Mouse (Mus musculus) thymus, postnatal 4 days (tissue): ENCODE data around the gene Bckdha.
A peak's percentile ranks its signal among the peaks of the same experiment; 100 is the strongest.

ENCODE experiments used
- DNase-seq: peaks from one replicate; pipeline ENCODE4 v3.0.0; 2021

Gene Bckdha

DNA sequence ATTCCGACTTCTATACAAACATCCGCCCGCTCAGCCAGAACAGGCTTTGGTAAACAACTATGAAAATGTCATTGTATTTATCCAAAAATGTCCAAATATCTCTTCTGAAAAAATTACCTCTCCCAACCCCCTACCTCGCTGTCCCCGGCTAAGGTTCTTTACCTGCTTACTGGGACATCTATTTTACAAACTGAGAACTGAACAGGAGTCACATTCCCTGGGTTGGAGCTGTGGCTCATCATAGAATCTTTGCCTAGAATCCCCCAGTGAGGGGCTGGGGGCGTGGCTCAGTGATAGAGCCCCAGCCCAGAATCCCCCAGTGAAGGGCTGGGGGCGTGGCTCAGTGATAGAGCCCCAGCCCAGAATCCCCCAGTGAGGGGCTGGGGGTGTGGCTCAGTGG is 47.3 kb downstream of the Bckdha start:
- DNase-seq, result no peak

DNA sequence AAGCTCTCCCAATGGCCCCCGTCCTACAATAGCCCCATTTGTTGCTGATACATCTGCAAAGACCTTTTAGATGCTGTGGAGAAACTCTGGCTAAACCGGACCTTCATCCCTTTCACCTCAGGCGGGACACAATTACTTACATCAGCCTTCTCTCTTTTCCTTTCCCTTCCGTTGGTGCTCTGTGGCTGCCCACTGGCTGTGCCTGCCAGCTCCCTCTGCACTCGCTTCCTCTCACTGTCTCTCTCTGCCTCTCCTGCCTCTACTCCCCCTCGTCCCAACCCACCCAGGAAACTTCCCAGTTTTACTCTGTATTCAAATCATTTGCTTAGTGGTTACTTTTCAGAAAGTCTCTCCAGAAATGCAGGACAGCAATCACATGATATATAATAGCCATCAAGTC is 48.7 kb downstream of the Bckdha start:
- no peak for DNase-seq

DNA sequence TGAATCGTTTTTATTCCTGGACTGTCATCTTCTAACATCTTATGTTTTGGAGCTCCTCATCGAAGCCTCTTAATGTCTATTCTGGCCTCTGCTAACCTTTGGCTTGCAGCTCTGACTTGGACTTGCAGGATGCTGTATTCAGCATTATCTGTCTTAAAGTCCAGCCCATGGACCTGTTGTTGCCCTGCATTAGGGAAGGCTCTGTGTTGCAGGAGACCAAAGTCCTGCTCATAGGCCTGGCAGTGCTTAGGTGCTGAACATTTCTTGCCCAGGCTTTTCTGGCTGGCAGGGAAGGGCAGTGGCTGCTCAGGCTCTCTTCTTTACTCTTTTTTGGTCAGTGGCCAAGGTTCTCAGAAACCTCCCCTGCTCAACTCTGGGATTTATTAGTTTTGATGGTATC is 51.6 kb downstream of the Bckdha start:
- no peak for DNase-seq

DNA sequence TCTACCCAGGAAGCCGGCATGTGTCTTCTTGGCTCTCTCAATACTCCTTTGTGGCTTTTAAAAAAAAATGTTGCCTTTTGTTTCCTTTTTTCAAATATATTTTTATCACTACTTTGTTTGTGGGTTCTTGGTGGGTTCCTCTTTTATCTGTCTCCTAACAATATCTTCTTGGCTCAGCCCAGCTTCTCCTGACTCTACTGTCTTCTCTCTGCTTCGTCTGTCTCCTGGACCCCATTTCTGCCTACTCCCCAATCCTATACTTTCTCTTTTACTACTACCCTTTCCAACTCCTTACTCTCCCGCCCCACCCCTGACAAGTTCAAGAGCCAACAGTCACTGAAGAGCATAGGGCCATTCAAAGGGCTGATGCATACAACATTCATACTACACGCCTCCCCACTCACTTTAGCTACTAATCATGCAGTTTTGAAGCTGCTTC is 52.1 kb downstream of the Bckdha start:
- DNase-seq, result no peak

DNA sequence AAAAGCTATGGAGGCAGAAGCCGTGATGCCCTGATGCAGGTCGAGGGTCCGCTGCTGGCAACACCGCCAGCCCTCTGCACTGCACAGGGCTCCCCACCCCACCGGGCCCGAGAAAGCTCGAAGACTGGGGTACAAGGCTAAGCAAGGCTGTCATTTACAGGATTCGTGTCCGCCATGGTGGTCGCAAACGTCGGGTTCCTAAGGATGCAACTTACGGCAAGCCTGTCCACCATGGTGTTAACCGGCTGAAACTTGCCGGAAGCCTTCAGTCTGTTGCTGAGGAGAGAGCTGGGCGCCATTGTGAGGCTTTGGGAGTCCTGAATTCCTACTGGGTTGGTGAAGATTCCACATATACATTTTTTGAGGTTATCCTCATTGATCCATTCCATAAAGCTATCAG is 57.4 kb downstream of the Bckdha start:
- DNase-seq, result no peak

DNA sequence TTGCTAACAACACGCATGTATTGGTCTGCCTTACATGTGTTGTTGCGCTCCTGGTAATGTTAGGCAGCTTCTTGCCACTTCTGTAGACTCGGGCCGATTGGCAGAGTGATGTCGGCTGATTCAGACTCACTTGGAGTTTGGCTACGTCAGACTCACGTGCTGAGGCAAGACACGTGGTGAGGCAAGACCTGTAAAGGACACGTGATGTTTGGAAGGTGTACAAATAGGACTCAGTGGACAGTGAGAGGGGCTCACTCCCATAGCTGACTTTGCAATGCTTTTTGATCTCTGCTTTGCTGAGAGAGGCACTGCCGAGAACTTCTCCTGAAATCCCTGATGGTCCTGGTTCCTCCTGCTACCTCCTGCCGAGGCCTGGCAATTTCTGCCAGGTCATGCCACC is 58.1 kb downstream of the Bckdha start:
- DNase-seq, result no peak

DNA sequence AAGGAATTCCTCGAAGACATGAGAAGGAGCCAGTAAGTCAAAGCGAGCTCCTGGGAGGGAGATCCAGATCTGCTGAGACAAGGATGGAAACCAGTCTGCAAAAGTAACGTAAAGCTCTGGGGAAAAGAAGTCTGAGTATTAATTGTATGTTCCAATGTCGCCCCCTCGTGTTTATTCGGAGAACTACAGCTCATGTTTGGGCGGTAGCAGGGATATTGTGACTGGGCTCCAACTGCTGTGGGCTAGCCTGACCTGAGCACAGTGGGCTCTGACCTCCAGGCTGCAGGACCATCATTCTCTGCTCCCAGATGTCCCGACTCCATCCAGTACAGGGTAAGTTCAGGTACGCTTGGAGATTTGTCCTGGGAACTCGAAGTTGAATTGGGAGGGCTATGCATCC is 59.1 kb downstream of the Bckdha start:
- peak; percentile 84 for DNase-seq

DNA sequence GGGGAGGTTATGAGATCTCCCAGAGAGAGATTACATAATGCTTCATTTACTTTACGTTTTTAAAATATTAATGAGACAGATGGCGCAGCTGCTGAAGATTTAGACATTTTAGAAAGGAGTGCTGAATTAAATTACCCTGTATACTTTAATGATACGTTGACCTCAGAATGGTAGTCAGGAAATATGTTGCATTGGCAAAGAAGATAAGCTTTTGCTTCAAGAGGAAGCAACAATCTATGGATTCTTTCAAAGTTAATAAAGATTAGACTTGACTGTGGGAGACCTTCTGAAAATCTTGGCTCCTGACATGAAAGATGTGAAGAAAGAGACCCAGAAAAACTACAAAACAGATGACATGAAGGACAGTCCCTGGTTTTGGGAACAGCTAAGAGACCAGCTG is 64.9 kb downstream of the Bckdha start:
- DNase-seq, result no peak

DNA sequence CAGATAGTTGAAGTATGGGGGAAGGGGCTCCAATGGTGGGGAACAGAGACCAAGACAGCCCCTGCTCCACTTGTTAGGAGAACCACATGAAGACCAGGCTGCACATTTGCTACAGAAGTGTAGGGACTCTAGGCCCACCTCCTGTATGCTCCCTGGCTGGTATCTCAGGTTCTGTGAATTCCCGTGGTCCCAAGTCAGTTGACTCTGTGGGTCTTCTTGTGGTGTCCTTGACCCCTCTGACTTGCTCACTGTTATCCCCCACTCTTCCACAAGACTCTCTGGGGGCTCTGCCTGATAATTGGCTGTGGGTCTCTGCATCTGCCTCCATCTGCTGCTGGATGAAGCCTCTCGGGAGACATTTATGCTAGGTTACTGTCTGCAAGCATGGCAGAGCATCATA is 67.6 kb downstream of the Bckdha start:
- DNase-seq, result no peak

DNA sequence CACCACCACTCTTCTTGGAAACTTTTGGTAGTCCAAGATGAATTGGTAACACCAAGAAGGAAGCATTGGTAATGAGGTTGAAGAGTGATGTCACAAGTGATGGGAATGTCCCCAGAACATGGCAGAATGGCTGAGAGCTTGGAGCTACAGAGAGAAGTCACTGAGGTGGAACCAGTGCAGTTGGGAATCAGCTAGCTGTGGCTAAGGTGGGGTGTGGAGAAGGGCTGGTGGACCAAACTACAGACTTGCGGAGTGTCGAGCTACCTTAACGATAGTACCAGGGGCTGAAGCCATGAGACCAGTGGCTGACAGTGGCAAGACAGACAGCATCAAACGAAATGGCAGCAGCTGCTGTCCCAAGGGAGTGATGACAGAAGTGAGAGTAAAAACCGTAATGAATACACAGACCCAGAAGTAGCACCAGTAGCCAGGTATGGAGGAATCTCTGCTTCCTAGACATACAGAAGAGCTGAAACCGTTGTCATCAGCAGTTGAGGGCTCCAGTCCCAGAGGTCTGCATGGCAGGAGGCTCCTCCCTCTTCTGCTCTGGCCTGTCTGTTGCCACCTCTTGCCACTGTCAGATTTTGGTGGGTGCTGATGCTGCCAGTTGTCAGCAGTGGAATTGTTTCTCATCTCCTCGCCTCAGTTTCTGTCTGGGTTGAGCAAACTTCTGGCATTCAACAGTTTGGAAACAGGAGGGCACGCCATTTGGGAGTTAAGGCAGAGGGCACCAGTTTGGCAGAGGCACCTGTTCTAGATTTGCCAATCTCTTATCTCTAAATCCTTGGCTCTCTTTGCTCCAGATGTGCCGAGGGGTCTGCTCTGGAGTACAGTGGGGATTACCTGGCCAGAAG is 73.2 kb downstream of the Bckdha start:
- no peak for DNase-seq

DNA sequence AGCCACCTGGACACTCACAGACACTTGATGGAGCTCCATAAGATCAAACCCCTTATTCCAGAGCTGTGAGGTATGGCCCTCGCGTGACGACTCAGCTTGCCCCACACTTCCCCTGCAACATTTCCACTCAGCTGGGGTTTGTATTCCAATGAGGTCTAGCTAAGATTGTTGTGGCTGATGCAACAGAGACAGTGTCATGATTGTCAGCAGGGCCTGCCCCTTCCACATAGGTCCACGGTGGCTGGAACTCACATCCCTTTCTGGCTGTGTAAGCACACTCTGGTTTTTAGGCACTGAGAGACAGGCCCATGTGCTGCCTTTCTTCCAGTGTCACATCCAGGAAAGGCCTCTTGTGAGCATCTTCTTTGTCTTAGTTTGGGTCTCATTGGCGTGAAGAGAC is 74.1 kb downstream of the Bckdha start:
- DNase-seq, result no peak

DNA sequence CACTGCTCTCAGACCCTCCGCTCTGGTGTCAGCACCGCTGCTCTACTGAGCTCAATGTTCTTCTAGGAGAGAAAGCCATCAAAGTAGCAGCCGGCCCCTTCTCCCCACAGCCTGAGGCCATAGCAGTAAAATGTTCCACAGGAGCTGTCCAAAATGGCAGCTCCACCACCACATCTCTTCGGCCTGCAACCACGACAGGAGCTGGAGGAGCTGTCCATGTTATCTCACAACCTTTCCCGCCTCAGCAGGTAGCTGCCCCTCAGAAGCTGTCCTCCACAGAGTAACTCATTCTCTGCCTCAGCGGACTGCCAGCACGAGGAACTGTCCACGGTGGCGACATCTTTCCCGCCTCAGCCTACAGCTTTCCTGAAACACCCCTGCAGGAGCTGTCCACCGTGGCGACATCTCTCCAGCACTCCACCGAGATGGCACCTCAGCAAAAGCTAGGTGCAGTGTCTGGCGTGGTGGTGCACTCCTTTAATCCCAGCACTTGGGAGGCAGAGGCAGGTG is 76.4 kb downstream of the Bckdha start:
- DNase-seq, result no peak
